Mouse (Mus musculus) adrenal gland, adult (tissue): Measurements from ENCODE around the gene Slc4a1.

ENCODE experiments used
- DNase-seq, 2 experiments: peaks; one replicate each; pipeline ENCODE4 v3.0.0; 2022 to 2023; ENCODE audit warnings: low spot score in 1 of 2; ENCODE audit not compliant: inconsistent age in 2 of 2

The Slc4a1 gene

DNA sequence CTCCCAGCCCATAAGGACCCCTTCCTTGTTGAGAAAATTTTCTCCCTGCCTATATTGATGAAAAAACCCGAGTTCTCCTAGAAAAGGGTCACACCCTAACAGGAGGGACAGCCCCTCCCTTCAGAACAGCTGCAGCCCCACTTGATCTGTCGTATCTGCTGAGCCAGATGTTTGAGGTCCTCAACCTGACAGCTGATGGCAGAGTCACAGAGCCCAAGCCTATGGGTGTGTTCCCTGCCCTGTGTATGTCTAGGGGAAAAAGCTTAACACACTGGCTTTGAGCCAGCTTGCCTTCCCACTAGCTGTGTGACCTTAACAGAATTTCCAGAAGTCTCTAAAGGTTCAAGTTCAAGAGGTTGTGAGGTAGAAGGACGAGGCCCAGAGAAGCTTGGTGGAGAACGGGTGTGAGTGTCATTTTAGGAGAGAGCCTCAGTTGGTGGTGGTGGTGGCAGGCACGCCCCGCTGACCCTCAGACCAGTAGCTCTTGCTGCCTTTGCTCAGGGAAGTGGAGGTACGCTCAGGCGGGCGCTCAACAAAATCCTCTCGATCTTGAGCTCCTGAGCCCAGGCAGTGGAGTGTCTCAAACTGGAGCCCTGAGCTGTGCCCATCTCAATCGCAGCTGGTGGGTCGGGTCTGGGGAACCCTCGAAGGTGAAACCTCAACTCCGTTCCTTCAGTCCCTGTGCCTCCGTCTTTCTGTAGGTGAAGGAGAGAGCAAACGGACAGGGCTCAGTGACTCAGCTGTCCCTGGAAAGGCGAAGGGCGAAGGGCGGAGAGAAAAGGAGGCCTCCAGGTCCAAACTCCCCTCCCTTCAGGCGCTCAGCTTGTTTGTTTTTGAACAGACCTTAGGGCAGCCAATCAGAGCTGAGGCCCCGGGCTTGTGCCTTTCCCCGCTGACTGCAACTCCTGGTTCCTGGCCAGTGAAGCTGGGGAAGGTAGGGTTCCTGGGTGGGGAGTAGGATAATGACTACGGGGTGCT lies 9.5 kb upstream of the Slc4a1 start:
- peak; percentile 90 to 96 for DNase-seq

DNA sequence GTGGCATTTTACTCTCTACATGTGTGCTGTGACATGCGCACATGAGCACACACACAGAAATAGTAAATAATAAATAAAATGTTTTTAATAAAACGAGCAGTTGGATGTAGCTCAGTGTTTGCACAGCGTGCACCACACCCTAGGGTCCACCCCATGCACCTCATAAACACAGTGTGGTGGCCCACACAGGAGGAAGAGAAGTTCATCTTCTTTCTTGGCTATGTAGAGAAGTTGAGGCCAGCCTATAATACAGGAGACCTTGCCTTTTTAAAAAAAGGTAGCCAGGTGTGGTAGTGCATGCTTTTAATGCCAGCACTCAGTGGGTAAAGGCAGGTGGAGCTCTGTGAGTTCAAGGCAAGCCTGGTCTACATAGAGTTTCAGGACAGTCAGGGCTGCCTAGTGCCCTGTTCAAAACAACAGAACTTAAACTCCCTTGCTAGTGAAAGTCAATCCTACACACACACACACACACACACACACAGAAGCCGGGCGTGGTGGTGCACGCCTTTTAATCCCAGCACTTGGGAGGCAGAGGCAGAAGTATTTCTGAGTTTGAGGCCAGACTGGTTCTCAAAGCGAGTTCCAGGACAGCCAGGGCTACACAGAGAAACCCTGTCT lies 8.2 kb upstream of the Slc4a1 start:
- DNase-seq = no peak

DNA sequence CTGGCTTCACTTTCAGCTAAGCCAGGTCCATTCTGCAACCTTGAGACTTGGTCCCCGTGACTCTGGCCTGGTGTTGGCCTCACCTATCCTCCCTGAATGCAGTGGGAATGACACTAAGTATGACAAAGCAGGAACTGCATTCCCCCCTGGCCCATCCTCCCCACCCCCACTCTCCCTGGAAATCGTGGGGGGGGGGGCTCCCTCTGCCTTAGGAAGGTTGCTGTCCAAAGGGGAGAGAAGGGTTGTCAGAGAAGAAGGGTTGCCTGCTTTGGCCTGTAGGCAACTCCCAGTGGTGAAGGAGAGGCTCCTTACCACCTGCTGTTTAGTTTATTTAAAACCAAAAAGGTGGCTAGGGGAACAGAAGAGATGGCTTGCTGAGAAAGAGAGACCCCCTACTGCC lies 7.6 kb upstream of the Slc4a1 start:
- no peak for DNase-seq

DNA sequence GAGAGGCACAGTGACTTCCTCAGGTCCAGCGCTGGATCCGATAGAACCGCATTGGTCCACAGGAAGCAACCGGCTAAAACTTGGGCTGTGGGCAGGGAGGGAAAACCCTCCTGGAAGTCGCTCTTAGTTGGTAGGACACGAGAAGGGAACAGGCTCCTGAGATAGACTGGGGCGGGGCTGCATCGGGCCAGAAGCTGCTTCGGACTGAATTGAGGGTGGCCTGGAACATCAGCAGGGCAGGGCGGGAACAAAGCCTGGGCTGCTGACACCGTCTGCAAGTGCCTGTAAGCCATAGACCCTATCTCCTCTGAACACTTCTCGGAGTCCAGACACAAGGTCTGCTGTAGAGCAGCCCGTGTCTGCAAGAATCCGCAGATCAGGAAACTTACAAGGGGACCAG lies 6.9 kb upstream of the Slc4a1 start:
- no peak for DNase-seq

DNA sequence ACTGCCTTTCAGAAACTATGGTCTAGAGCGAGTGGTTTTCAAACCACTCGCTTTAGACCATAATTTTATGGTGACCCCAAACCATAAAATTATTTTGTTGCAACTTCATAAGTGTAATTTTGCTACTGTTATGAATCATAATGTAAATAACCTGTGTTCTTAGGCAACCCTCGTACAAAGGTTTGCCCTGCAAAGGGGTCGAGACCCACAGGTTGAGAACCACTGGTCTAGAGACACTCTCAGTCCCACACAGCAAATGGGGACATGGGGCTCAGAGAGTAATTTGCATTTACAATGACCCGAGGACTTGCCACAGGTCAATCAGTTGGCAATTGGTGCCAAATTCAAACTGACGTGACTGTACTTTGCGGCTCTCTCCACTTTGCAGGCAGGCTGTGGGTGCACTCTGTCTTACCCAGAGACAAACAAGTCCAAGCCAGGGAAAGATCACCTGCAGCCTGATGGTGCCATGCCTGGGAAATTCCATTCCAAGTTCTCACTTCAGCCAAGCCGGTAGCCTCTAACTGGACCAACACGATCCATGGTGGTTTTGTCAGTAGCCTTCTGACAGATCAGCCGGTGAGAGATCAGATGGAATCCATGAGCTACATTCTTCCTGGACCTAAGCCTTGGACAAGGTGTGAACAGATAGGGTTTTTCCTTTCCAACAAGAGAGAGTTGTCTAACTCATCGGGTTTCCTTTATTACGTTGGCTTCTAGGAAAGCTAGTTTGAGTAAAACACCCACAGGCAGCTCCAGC lies 6.1 kb upstream of the Slc4a1 start:
- DNase-seq = no peak

DNA sequence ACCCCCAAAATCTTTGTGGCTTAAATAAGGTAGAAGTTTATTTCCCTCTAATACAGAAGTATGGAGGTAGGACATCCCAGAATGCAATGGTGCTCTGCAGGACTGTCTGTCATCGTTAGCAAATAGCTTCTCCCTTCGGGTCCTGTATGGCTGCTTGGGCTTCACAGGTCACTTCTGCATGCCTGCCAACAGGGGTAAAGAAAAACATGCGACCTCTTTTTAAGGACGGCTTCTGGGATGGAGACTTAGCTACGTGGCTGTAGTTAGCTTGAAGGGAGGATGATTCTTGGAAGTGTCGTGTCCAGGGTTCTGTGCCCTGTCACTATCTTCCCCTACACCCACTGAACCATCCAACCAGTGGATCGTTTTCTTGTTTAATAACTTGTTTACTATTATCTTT lies 4.3 kb upstream of the Slc4a1 start:
- no peak for DNase-seq

DNA sequence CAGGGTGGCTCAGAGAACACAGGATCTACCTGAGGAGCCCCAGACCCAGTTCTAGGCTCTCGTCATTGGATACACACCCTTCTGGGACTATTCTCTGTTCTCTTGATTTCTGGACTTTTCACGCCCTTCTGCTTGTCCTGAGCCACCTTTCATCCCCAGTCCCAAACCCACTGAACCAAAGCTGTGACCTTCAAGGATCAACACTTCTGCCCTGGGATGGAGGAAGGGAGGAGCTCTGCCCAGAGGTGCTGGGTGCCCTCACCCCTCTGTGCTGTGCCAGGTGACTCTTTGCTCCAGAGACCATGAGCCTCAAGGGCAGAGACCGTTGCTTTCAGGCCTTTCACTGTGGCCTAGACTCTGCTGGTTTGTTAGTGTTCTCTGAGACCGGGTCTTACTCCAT lies 3.3 kb upstream of the Slc4a1 start:
- no peak for DNase-seq

DNA sequence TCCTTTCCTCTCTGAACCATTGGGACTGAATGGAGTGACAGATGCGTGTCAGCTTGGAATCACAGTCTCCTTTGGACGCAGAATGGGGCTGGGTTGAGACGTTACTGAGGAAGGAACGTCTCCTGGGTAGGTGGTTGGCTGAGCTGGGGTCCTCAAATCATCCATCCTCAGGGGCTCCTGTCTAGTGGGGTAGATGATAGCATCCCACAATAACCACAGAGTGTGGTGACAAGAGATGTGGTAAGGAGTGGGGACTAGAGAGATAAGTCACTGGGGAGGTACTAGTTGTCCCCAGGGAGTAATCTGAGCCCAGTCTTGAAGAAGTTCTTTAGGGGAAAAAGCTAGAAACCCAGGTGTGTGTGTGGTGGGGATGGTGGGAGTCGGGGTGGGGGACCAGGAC lies 2.3 kb upstream of the Slc4a1 start:
- DNase-seq = no peak

DNA sequence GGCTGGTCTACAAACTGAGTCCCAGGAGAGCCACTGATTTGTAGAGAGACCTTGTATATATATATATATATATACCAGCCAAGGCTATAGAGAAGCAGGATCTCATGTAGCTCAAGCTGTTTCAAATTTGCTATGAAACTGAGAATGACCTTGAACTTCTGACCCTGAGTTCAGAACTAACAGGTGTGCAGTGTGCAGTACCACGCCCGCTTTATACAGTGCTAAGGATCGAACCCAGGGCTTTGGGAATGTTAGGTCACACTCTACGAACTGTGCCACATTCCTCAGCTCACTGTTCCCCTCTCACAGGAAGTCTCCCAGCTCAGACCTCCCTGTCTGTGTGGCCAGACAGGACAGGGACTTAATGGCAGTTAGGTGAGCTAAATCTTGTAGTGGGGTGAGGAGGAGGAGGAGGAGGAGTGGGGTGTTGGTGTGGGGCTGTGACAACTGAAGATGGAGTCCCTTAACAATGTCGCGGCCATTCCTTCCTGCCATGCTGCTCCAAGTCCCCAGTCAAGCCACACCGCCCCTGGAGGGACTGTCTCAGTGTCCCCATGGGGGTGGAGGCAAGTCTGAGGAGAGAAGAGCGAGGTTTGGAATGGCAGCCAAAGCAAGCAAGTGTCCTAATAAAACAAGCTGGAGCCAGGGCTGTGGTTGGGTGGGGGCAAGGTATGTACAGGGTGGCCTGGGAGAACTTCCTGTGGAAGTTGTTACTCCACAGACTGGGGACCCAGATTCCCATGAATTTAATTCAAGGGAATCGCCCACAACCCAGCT lies 1.7 kb upstream of the Slc4a1 start:
- no peak for DNase-seq

DNA sequence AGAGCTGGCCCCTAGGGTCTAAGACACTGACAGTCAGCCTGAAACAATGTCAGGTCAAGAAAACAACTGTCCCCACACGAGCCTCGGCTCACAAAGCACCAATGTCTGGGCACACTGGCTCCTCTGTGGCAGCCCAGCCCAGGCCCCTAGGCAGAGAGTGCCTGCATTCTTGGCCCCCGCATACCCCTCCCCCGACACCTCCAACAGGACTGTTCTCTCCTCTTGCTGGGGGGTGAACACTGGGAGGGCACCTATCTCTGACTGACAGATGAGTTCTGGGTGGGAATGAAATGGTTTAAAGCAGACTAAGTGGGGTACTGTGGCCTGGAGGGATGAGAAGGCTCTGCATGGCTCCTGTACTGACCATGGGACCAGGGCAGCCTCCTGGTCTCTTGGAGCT lies 304 bp downstream of the Slc4a1 start:
- no peak for DNase-seq

DNA sequence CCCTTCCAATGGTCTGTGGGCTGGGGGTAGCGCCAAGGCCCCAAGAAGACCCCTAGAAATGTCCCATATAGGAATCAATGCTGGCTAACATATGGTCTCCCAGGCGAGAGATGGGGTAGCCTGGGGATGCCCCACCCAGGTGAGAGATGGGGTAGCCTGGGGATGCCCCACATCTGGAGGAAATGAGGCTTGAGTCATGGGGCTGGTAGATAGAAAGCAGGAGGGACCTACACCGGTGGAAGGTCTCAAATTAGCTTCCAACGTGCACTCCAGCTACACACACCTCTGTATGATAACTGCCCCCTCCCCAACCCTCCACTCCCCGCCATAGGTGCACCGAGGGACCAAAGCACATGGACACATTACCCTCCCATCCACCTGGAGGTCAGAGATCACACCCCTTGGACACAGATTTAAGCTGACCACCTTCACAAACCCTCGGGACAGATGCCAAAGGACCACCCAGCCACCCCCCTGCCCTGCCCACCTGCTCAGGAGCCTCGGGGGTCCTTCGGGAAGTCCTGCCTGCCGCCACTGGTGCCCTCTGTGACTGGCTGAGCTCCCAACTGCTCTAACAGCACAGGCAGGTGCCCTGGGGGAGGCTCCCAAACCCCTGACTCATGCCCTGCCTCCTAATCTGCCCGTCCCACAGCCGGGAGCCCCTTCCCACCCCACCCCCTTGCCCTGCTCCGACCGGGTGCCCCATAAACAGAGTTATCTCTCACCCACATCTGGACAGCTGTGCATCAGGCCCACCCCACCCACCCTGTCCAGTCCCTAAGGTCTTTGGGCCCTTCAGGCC lies 1.2 kb downstream of the Slc4a1 start:
- DNase-seq = no peak

DNA sequence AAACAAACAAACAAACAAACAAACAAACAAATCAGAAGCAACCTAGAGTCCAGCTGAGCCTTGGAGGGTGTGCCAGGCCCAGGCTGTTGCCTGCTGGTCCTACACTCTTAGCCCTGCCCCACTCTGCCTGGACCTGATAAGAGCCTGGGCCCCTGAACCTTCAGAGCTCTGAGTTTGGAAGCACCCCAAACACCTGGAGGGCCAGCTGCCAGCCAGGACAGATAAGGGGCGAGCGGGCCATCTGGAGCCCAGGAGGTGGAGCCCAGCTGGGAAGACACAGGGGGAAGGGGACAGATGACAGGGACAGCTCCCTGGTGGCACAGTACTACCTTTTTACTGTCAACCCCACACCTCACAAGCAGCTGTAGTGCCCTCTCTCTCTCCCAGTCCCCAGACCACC lies 2.4 kb downstream of the Slc4a1 start:
- DNase-seq = no peak

DNA sequence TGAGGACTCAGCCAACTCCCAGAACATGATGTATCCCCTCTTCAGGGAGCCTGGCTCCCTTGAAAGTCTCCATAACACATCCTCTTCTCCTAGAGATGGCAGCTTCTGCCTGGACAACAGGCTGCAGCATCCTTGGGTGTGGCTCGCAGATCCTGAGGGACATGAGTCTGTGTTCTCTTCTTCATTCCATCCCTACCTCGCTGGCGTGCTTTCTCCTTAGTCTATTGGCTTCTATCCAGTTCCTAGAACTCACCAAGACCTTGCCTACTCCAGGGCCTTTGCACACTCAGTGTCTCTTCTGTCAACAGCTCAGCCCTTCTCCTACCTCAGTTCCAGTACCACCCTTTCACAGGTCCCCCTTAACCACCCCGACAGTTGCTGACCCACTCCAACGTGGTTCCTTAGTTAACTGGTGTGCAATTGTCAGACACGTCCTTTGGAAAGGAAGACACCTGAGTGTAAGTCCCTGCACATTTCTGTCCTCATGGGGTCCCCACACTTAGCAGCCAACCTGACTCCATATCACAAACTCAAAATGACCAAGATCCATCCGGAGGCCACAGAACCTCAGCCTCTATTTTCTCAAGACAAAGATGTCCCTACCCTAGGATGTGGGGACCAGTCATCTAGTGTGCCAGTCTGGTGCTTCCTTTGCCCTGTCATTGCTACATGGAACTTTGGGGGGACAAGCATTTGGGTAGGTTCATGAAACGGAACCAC lies 4.1 kb downstream of the Slc4a1 start:
- DNase-seq = no peak

DNA sequence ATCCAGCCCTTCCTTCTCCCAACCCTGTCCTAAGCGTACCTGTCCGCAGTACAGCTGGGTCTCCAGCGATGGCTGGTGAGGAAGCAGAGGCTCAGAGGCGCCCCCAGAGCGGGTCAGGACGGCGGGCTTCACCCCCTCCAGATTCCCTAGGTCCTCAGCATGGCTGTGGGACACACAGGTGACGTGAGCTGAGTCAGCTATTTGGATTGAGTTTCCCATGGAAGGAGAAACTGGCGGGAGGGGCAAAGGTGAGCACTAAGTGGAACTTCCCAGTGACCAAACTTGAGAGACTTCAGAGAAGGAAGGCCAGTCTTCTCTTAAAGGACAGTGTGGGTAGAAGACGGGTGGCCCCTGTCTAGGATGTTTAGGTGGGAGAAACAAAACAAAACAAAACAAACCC lies 7.6 kb downstream of the Slc4a1 start:
- DNase-seq = no peak

DNA sequence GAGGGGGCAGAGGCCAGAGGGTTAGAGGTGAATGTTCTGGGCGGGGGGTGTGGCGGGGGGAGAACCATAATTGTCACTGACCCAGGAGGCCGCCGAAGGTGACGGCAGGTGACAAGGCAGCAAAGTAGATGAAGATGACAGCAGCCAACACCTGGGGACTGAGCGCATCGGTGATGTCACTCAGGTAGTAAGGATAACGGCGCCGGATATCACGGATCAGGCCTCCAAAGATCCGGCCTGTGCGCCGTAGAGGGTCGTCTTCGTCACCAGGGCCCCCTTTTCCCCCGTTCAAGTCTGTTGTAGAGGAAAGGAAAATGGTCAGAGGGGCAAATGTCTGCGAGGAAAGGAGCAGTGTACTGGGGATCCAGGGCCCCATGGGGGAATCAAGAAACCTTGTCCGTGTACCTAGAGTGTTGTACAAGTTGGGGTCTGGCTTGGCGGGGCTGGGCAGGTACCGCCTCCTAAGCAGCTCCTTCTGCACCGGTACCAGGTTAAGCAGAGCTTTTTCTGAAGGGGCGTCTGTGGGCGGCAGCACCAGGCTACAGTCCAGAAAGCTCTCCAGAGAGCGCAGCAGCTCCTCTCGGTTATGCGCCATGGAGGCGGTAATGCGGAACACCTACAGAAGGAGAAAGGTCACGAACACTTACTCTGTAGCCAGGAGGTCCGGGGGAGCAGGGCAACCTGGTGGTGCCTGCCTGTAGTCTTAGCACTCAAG lies 9.2 kb downstream of the Slc4a1 start:
- no peak for DNase-seq

DNA sequence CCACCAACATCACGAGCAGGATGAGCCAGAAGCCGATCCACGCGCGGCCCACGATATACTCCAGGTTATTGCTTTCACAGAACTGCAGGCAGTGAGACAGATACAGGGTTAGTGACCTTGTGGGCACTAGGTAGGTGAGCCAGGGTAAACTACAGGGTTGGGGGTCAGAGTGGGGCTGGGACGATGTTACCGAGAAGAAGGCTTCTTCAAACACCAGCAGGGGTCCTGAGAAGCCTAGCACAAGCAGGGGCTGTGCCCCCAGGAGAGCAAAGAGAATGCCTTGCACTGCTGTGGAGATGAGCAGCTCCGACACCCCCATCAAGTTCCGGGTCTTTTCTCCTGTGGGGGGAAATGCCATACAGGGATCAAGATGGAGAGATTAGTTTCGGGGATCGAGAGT lies 9.8 kb downstream of the Slc4a1 start:
- no peak for DNase-seq

DNA sequence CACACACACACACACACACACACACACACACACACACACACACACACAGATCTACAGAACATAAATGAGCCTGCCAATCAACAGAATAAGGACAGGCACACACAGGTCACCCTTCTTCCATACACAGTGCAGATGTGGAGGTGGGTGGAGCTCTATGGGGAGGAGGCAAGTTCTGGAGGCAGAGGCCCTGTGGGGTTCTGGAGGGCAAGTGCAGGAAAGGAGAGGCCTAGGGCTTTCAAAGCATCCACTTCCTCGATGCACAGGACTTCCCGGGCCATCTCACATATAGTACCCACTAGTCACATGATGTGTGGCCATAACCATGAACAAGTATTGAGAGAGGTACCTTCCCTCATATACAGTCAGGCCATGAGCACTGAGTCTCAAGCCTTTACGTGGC lies 10.5 kb downstream of the Slc4a1 start:
- no peak for DNase-seq

DNA sequence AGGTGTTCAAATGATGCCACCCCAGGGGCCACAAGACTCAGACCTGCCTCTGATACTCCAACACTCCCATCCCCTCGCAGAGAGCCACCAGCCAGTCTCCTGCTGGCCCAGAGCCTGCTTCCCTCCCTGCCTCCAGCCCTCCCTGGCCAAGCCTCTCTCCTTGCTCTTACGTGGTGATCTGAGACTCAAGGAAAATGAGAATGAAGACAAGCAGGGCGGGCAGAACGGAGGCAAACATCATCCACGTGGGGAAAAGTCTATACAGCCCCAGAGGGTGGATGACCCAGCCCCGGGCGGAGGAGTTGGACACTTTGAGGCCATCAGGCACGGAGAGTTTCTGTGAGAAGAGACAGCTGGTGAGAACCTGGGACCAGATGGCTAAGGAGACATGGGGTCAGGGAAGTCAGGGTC lies 13.0 kb downstream of the Slc4a1 start:
- DNase-seq = no peak

DNA sequence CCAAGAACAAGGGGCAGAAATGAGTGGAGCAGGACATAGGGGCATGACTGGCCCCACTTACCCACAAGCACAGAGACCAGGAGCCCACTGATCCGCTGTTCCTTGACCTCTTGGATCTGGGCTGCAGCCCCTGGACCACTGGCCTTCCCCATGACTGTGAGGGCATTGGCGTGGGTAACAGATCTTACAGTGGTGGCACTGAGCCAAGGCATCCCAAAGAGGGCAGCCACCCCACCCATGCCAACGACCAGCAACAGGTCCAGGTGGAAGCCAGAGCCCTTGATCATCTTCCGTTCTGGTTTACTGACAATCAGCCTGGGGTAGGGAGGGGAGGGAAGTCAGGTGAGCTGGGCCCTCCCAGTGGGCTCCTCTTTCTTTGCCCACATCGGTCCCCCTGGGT lies 13.6 kb downstream of the Slc4a1 start:
- DNase-seq = no peak
